Comparison of ENCODE assay signal across 25 mouse cellular contexts in genomic region chr9:28395222-28395621, GRCm38 (mm10).
"Had no signal": no experiment of that assay in that cellular context is flagged by ENCODE, and none has a peak within 500 bp of the region (broad histone marks: within the 10 kb centered on the region; RNA-seq: fewer than 3 reads in every experiment).

No protein-coding gene starts in this region.

- ATAC-seq: forebrain, embryonic 15.5 days; forebrain, postnatal 0 days; hindbrain, postnatal 0 days; intestine, embryonic 16.5 days had no signal

- H3K4me2 ChIP-seq: forebrain, embryonic 15.5 days; heart, embryonic 11.5 days; heart, embryonic 13.5 days; heart, embryonic 15.5 days; hindbrain, embryonic 13.5 days; hindbrain, embryonic 15.5 days; kidney, embryonic 15.5 days had no signal

- H3K4me1 ChIP-seq: forebrain, embryonic 15.5 days; heart, embryonic 13.5 days; heart, embryonic 15.5 days; hindbrain, embryonic 13.5 days; hindbrain, embryonic 15.5 days; kidney, embryonic 15.5 days had no signal

- H3K27ac ChIP-seq: forebrain, embryonic 15.5 days; heart, adult 2 months; heart, embryonic 13.5 days; heart, embryonic 15.5 days; hindbrain, embryonic 13.5 days; hindbrain, embryonic 15.5 days; hindbrain, postnatal 0 days; kidney, embryonic 15.5 days; kidney, postnatal 0 days had no signal

- H3K27me3 ChIP-seq: forebrain, embryonic 15.5 days; heart, embryonic 13.5 days; heart, embryonic 15.5 days; hindbrain, embryonic 13.5 days; hindbrain, embryonic 15.5 days had no signal

- H3K4me3 ChIP-seq: forebrain, embryonic 15.5 days; heart, adult 2 months; heart, embryonic 13.5 days; heart, embryonic 15.5 days; hindbrain, embryonic 13.5 days; hindbrain, embryonic 15.5 days; kidney, embryonic 15.5 days had no signal

- H3K9ac ChIP-seq: forebrain, embryonic 15.5 days; forebrain, postnatal 0 days; heart, embryonic 13.5 days; heart, embryonic 15.5 days; hindbrain, embryonic 13.5 days; hindbrain, embryonic 15.5 days; kidney, embryonic 15.5 days had no signal

- H3K36me3 ChIP-seq: forebrain, embryonic 15.5 days; heart, embryonic 13.5 days; heart, embryonic 15.5 days; hindbrain, embryonic 13.5 days; hindbrain, embryonic 15.5 days; kidney, embryonic 15.5 days had no signal

- DNase-seq: forebrain, postnatal 0 days; gastrocnemius, postnatal 14 days; gastrocnemius, postnatal 36 days; heart, adult 11 months; heart, adult 2 months; heart, postnatal 14 days; heart, postnatal 36 days; kidney, adult 11 months; kidney, adult 2 months; kidney, adult 9 months; kidney, postnatal 14 days; kidney, postnatal 36 days; layer of hippocampus, adult 9-11 months; layer of hippocampus, postnatal 36 days; left cerebral cortex, postnatal 4 days had no signal

- H3K9me3 ChIP-seq: forebrain, embryonic 15.5 days; heart, embryonic 13.5 days; heart, embryonic 15.5 days; hindbrain, embryonic 13.5 days; hindbrain, embryonic 15.5 days; kidney, embryonic 15.5 days had no signal
